Mouse (Mus musculus) kidney, adult 2 months (tissue): ENCODE results near the gene Fgfr1op2.

Experiments
- CTCF ChIP-seq: fragments of 200-500 bp; conservative IDR thresholded peaks from 2 replicates; pipeline ENCODE4 v1.5.1; 2011; ENCODE audit warnings: low read depth, mild to moderate bottlenecking, control low read depth, low read length, moderate library complexity, mixed read lengths; ENCODE audit not compliant: insufficient read depth, insufficient read length
- POLR2A ChIP-seq: fragments of 200-500 bp; IDR thresholded peaks from one replicate; pipeline ENCODE4 v1.6.1; 2011; ENCODE audit warnings: low read depth, low read length, control low read depth

- no peak for TF ChIP-seq POLR2A
- no peak for TF ChIP-seq CTCF
Measured at GRCm38 (mm10) chr6:146640068-146640965, 63.3 kb downstream of the Fgfr1op2 start.
